Mouse (Mus musculus) limb, embryonic 14.5 days (tissue): Measurements from ENCODE around the gene Tspan4. TPM values are rescaled to one million over a fixed set of nuclear protein-coding genes. Genes with fewer than 3 reads are reported as not detected.

ENCODE experiments used
- ATAC-seq: fragments of 200-750 bp; cut with Nextera tagmentation; 2 replicates; pipeline ENCODE4 v1.8.0; 2017; ENCODE audit warnings: low read depth, moderate number of reproducible peaks, moderate TSS enrichment; ENCODE audit not compliant: low FRiP score
- DNase-seq: peaks from one replicate; pipeline ENCODE4 v3.0.0-alpha.2; 2015; ENCODE audit warnings: low spot score
- H3K27ac ChIP-seq: fragments of 300-500 bp; sonication (generic); replicated peaks from 2 replicates; pipeline ENCODE4 v1.5.1; 2014; ENCODE audit warnings: low read depth, mild to moderate bottlenecking, low read length, moderate library complexity, mixed read lengths
- H3K27me3 ChIP-seq: fragments of 300-500 bp; sonication (generic); 2 replicates; pipeline ENCODE4 v1.6.1; 2014; ENCODE audit warnings: low read length, mixed read lengths; ENCODE audit not compliant: control insufficient read depth, insufficient read depth
- H3K36me3 ChIP-seq: fragments of 300-500 bp; sonication (generic); 2 replicates; pipeline ENCODE4 v1.6.1; 2014; ENCODE audit warnings: mild to moderate bottlenecking, low read length, moderate library complexity, mixed read lengths; ENCODE audit not compliant: control insufficient read depth, insufficient read depth
- H3K4me1 ChIP-seq: fragments of 300-500 bp; sonication (generic); 2 replicates; pipeline ENCODE4 v1.6.1; 2014; ENCODE audit warnings: antibody characterized with exemption, low read length, mixed read lengths; ENCODE audit not compliant: control insufficient read depth, insufficient read depth
- H3K4me2 ChIP-seq: fragments of 300-500 bp; sonication (generic); replicated peaks from 2 replicates; pipeline ENCODE4 v1.6.1; 2014; ENCODE audit warnings: low read depth, mild to moderate bottlenecking, low read length, moderate library complexity; ENCODE audit not compliant: severe bottlenecking
- H3K4me3 ChIP-seq: fragments of 300-500 bp; sonication (generic); replicated peaks from 2 replicates; pipeline ENCODE4 v1.5.1; 2014; ENCODE audit warnings: low read length
- H3K9ac ChIP-seq: fragments of 300-500 bp; sonication (generic); 2 replicates; pipeline ENCODE4 v1.6.1; 2014; ENCODE audit warnings: mild to moderate bottlenecking, low read depth, low read length, moderate library complexity; ENCODE audit not compliant: severe bottlenecking
- H3K9me3 ChIP-seq: fragments of 300-500 bp; sonication (generic); 2 replicates; pipeline ENCODE4 v1.6.1; 2016; ENCODE audit warnings: low read length; ENCODE audit not compliant: control insufficient read depth
- POLR2A ChIP-seq: fragments of 200-500 bp; IDR thresholded peaks from 2 replicates; pipeline ENCODE4 v1.8.0; 2012; ENCODE audit warnings: inconsistent platforms, mild to moderate bottlenecking, moderate library complexity, borderline replicate concordance; ENCODE audit not compliant: insufficient read depth, insufficient read length; ENCODE audit errors: extremely low read depth
- WGBS: fragments of 180-500 bp; shearing (Covaris S2); extraction: QIAGEN DNeasy Blood & Tissue Kit; methylation state at CpG from one replicate; pipeline ENCODE4 v1.1.7; 2014; 5-methylcytosine and 5-hydroxymethylcytosine counted together
- polyA plus RNA-seq, 2 experiments: library from polyadenylated mRNA; depleted of rRNA in 1 of 2; stranded (reverse) in 1 of 2; unstranded in 1 of 2; fragments of >200 nt; fragmentation: Nextera tagmentation in 1 of 2; extraction: Ambion mirVana in 1 of 2; gene quantifications; 2 replicates each; pipeline versions ENCODE4 v1.2.1 to v1.2.3; 2012 to 2014

The Tspan4 gene
- polyA plus RNA-seq, 2 experiments: 77.9 to 101 TPM

GRCm38 (mm10) chr7:141495940-141496339, 20.9 kb downstream of the Tspan4 start:
- 79% methylated on average over 4 of the region's 4 CpGs for WGBS
- DNase-seq (no peak), ATAC-seq (no peak)
- Histone ChIP-seq H3K27ac (no peak overlapping the region), H3K9ac (no peak overlapping the region), H3K9me3 (no peaks in the 10 kb centered on the region), H3K27me3 (no peaks in the 10 kb centered on the region), H3K4me1 (no peaks in the 10 kb centered on the region), H3K4me3 (no peak overlapping the region), H3K4me2 (no peak overlapping the region), H3K36me3 (peaks cover 33% of the 10 kb centered on the region)
- TF ChIP-seq POLR2A: no peak

GRCm38 (mm10) chr7:141497600-141497999, 22.6 kb downstream of the Tspan4 start:
- Histone ChIP-seq H3K4me2 (no peak overlapping the region), H3K9ac (no peak overlapping the region), H3K27me3 (no peaks in the 10 kb centered on the region), H3K27ac (no peak overlapping the region), H3K4me1 (no peaks in the 10 kb centered on the region), H3K9me3 (no peaks in the 10 kb centered on the region), H3K4me3 (no peak overlapping the region), H3K36me3 (peaks cover 20% of the 10 kb centered on the region)
- no peak for TF ChIP-seq POLR2A
- ATAC-seq (no peak), DNase-seq (no peak)
- 89% methylated on average over 3 of the region's 3 CpGs for WGBS

GRCm38 (mm10) chr7:141501820-141502555, 26.9 kb downstream of the Tspan4 start:
- Histone ChIP-seq H3K27me3 (no peaks in the 10 kb centered on the region), H3K36me3 (peaks cover 9% of the 10 kb centered on the region), H3K9ac (no peak overlapping the region), H3K4me2 (no peak overlapping the region), H3K9me3 (no peaks in the 10 kb centered on the region), H3K4me1 (no peaks in the 10 kb centered on the region), H3K4me3 (no peak overlapping the region), H3K27ac (no peak overlapping the region)
- ATAC-seq (no peak), DNase-seq (no peak)
- whole genome bisulfite sequencing: 89% methylated on average over 7 of the region's 7 CpGs
- no peak for TF ChIP-seq POLR2A

- no peak for ATAC-seq
- Histone ChIP-seq H3K4me3 (no peak overlapping the region), H3K4me2 (no peak overlapping the region), H3K36me3 (peaks cover 9% of the 10 kb centered on the region), H3K4me1 (no peaks in the 10 kb centered on the region), H3K27me3 (no peaks in the 10 kb centered on the region), H3K9ac (no peak overlapping the region), H3K27ac (no peak overlapping the region), H3K9me3 (no peaks in the 10 kb centered on the region)
- 92% methylated on average over 5 of the region's 5 CpGs for WGBS
- TF ChIP-seq POLR2A: no peak
- no peak for DNase-seq
Observed at GRCm38 (mm10) chr7:141502556-141502905, 27.5 kb downstream of the Tspan4 start.

- Histone ChIP-seq H3K4me3 (no peak overlapping the region), H3K4me1 (no peaks in the 10 kb centered on the region), H3K36me3 (peaks cover 8% of the 10 kb centered on the region), H3K27me3 (no peaks in the 10 kb centered on the region), H3K9ac (no peak overlapping the region), H3K9me3 (no peaks in the 10 kb centered on the region), H3K4me2 (no peak overlapping the region), H3K27ac (no peak overlapping the region)
- ATAC-seq (no peak), DNase-seq (no peak)
- 85% methylated on average over 2 of the region's 2 CpGs for WGBS
- TF ChIP-seq POLR2A: no peak
Observed at GRCm38 (mm10) chr7:141506278-141506677, 31.2 kb downstream of the Tspan4 start.
